Mouse (Mus musculus) common myeloid progenitor, adult 5-6 weeks (primary cell): ENCODE results near the gene Gm30302. TPM values are rescaled to one million over a fixed set of nuclear protein-coding genes. Genes with fewer than 3 reads are reported as not detected.

Source experiments
- ATAC-seq: replicated peaks from 2 replicates; pipeline ENCODE4 v1.8.0; 2016; ENCODE audit warnings: low read depth, mild to moderate bottlenecking, moderate TSS enrichment, inconsistent platforms; ENCODE audit not compliant: poor library complexity, severe bottlenecking
- total RNA-seq: library from RNA; stranded (forward); fragments of 200-1000, 187-1606 nt; gene quantifications from 2 replicates; pipeline ENCODE4 v1.2.3, GENCODE M21; 2017

The Gm30302 gene
- total RNA-seq, 1 experiment from 2014 or later: not detected

- no peak for ATAC-seq
These were observed 57.3 kb downstream of the Gm30302 start for GRCm38 (mm10) chr13:49741285-49742040.

GRCm38 (mm10) chr13:49738011-49738410 lies 60.8 kb downstream of the Gm30302 start:
- ATAC-seq: 0 out of 2 replicates have a peak, but pooled peaks have one; percentile 15

- ATAC-seq: no peak
These were observed 62.4 kb downstream of the Gm30302 start for GRCm38 (mm10) chr13:49736430-49736829.

Other genes starting within 250 kb of the Gm30302 start
- gene Omd, start 216.5 kb downstream of the Gm30302 start, total RNA-seq: not detected in 2 replicates
- gene Ogn, start 191.0 kb downstream of the Gm30302 start, total RNA-seq: 0.37 and 0.39 TPM in 2 replicates
- 31.6 and 40.2 TPM in 2 replicates for gene Cenpp, start 146.2 kb downstream of the Gm30302 start, total RNA-seq
- gene Nol8, start 145.9 kb downstream of the Gm30302 start, total RNA-seq: 55.2 and 79.7 TPM in 2 replicates
- gene Iars, start 116.9 kb downstream of the Gm30302 start, total RNA-seq: 87.6 and 88.7 TPM in 2 replicates